Mouse (Mus musculus): ENCODE measurements around the gene Pgs1.
A peak's percentile ranks its signal among the peaks of the same experiment; 100 is the strongest.

Pgs1 gene

GRCm38 (mm10) chr11:118004217-118004616, 18.1 kb downstream of the Pgs1 start:
- DNase-seq = no peak

- peak; percentile 80 for DNase-seq
Measured at GRCm38 (mm10) chr11:118007460-118008143, 21.5 kb downstream of the Pgs1 start.

- DNase-seq = no peak
Measured at GRCm38 (mm10) chr11:118008144-118008805, 22.2 kb downstream of the Pgs1 start.

GRCm38 (mm10) chr11:118008843-118009242, 22.8 kb downstream of the Pgs1 start:
- DNase-seq = no peak

- DNase-seq = no peak
Measured at GRCm38 (mm10) chr11:118009865-118010571, 23.9 kb downstream of the Pgs1 start.

- DNase-seq = no peak
Measured at GRCm38 (mm10) chr11:118012595-118012994, 26.5 kb downstream of the Pgs1 start.

- no peak for DNase-seq
Measured at GRCm38 (mm10) chr11:118013339-118013738, 27.2 kb downstream of the Pgs1 start.

- no peak for DNase-seq
Measured at GRCm38 (mm10) chr11:118014391-118014995, 28.4 kb downstream of the Pgs1 start.

- DNase-seq = no peak
Measured at GRCm38 (mm10) chr11:118015381-118016145, 29.5 kb downstream of the Pgs1 start.

GRCm38 (mm10) chr11:118018328-118018727, 32.2 kb downstream of the Pgs1 start:
- DNase-seq = peak; percentile 42

GRCm38 (mm10) chr11:118021806-118022205, 35.7 kb downstream of the Pgs1 start:
- peak; percentile 76 for DNase-seq

- DNase-seq = no peak
Measured at GRCm38 (mm10) chr11:118023475-118023874, 37.4 kb downstream of the Pgs1 start.

- no peak for DNase-seq
Measured at GRCm38 (mm10) chr11:118024111-118024510, 38.0 kb downstream of the Pgs1 start.

GRCm38 (mm10) chr11:118029170-118029569, 43.1 kb downstream of the Pgs1 start:
- DNase-seq = no peak

GRCm38 (mm10) chr11:118031134-118031533, 45.0 kb downstream of the Pgs1 start:
- DNase-seq = no peak

GRCm38 (mm10) chr11:118034395-118034794, 48.3 kb downstream of the Pgs1 start:
- no peak for DNase-seq

- no peak for DNase-seq
Measured at GRCm38 (mm10) chr11:118035068-118035467, 49.0 kb downstream of the Pgs1 start.

- no peak for DNase-seq
Measured at GRCm38 (mm10) chr11:118042791-118043190, 56.7 kb downstream of the Pgs1 start.

GRCm38 (mm10) chr11:118043293-118043907, 57.3 kb downstream of the Pgs1 start:
- no peak for DNase-seq

- DNase-seq = peak; percentile 22
Measured at GRCm38 (mm10) chr11:118049641-118050040, 63.5 kb downstream of the Pgs1 start.

- no peak for DNase-seq
Measured at GRCm38 (mm10) chr11:118050174-118050573, 64.1 kb downstream of the Pgs1 start.

- no peak for DNase-seq
Measured at GRCm38 (mm10) chr11:118058367-118058766, 72.3 kb downstream of the Pgs1 start.

Data from liver (tissue).